Mouse (Mus musculus) olfactory bulb, adult 2 months (tissue): ENCODE results near the gene Crcp.

ENCODE experiments used
- CTCF ChIP-seq: fragments of 200-500 bp; IDR thresholded peaks from 2 replicates; pipeline ENCODE4 v1.5.1; 2012; ENCODE audit warnings: low read depth, mild to moderate bottlenecking, low read length, moderate library complexity; ENCODE audit not compliant: insufficient read depth
- POLR2A ChIP-seq: fragments of 200-500 bp; IDR thresholded peaks from 2 replicates; pipeline ENCODE4 v1.6.1; 2012; ENCODE audit warnings: mild to moderate bottlenecking, low read depth, low read length, moderate library complexity; ENCODE audit not compliant: insufficient read depth

DNA sequence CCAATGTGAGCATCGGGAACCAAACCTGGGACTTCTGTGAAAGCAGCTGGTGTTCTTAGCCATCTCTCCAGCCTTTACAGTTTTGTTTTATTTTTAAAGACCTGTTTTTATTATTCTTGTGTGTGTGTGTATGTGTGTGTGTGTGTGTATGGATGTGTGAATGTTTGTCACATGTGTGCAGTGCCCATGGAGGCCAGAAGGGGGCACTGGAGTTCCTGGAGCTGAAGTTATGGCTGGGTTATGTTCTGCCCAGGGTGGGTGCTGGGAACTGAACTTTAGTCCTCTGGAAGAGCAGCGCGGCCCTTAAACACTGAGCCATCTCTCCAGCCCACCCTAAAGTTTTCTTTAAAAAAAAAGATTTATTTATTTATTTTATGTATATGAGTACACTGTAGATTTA lies 14.0 kb upstream of the Crcp start:
- TF ChIP-seq CTCF, result no peak
- no peak for TF ChIP-seq POLR2A
